Comparison of ENCODE assay signal across 8 mouse cellular contexts in the genomic region with DNA sequence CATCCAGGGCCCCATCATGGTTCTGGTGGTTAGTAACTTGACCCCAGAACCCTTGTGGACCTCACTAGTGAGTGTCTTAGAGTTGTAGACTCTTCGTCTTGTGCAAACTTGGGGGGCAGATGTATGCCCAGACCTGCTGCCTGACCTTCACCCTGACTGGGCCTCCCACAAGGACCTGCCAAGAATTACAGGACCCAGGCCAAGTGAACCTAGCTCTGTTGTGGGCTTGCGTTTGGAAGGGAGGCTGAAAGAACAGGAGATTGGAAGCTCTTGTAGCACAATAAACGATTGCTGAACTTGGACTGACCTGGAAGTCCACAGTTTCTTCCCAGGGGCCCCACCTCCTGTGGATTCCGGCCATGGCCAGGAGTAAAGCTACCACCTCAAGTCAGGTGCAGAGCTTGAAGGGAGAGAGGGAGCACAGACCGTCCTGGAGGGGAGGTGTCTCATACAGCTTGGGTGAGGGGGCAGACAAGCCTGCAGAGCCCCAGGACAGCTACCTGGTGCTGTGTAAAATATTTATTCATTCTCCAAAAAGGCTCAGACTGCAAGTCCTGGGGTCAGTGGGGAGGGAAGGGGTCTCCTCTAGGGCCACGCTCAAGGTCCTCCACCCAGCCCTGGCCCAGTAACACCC. TPM values are rescaled to one million over a fixed set of nuclear protein-coding genes. Genes with fewer than 3 reads are reported as not detected.
A peak's percentile ranks its signal among the peaks of the same experiment; 100 is the strongest.
DNase-seq lines count a peak whose midpoint lies in the region; ATAC-seq lines count a peak whose summit lies in the region.

No protein-coding gene starts in this region.

- WGBS in embryonic facial prominence, embryonic 10.5 days: 55% methylated on average over 6 of the region's 6 CpGs
- 58% methylated on average over 6 of the region's 6 CpGs for WGBS in hindbrain, embryonic 13.5 days
- 43% methylated on average over 6 of the region's 6 CpGs for WGBS in liver, embryonic 12.5 days (ENCODE audit: insufficient replicate concordance)
- WGBS in stomach, embryonic 14.5 days: 20% methylated on average over 6 of the region's 6 CpGs

- no peaks in the 10 kb centered on the region for H3K9me3 ChIP-seq in embryonic facial prominence, embryonic 10.5 days
- H3K9me3 ChIP-seq in hindbrain, embryonic 13.5 days: no peaks in the 10 kb centered on the region
- no peaks in the 10 kb centered on the region for H3K9me3 ChIP-seq in liver, embryonic 12.5 days (replicated peaks)
- H3K9me3 ChIP-seq in stomach, embryonic 14.5 days (ENCODE audit: control insufficient read depth, low read depth, low read length): no peaks in the 10 kb centered on the region

- peak overlapping the region; percentile 99 for H3K4me2 ChIP-seq in hindbrain, embryonic 13.5 days
- H3K4me2 ChIP-seq in liver, embryonic 12.5 days: peak overlapping the region; percentile 84
- peak overlapping the region; percentile 99 for H3K4me2 ChIP-seq in stomach, embryonic 14.5 days (replicated peaks; ENCODE audit: low read depth, low read length)

- H3K9ac ChIP-seq in hindbrain, embryonic 13.5 days: peak overlapping the region; percentile 91
- peak overlapping the region; percentile 92 for H3K9ac ChIP-seq in liver, embryonic 12.5 days
- H3K9ac ChIP-seq in stomach, embryonic 14.5 days (replicated peaks; ENCODE audit: low read depth, low read length): peak overlapping the region; percentile 74; the same call in 1 of the 2 replicates

- peaks cover 81% of the 10 kb centered on the region for H3K4me1 ChIP-seq in embryonic facial prominence, embryonic 10.5 days
- H3K4me1 ChIP-seq in hindbrain, embryonic 13.5 days (replicated peaks): peaks cover 88% of the 10 kb centered on the region
- H3K4me1 ChIP-seq in liver, embryonic 12.5 days: peaks cover 84% of the 10 kb centered on the region
- H3K4me1 ChIP-seq in stomach, embryonic 14.5 days (ENCODE audit: control insufficient read depth, insufficient read depth, low read length): peaks cover 55% of the 10 kb centered on the region

- no peaks in the 10 kb centered on the region for H3K27me3 ChIP-seq in embryonic facial prominence, embryonic 10.5 days (replicated peaks; ENCODE audit: low read depth, poor library complexity, severe bottlenecking)
- H3K27me3 ChIP-seq in hindbrain, embryonic 13.5 days: no peaks in the 10 kb centered on the region
- H3K27me3 ChIP-seq in liver, embryonic 12.5 days (replicated peaks): no peaks in the 10 kb centered on the region
- H3K27me3 ChIP-seq in stomach, embryonic 14.5 days (ENCODE audit: control insufficient read depth, insufficient read depth, low read length): no peaks in the 10 kb centered on the region

- H3K36me3 ChIP-seq in embryonic facial prominence, embryonic 10.5 days (replicated peaks): peaks cover 67% of the 10 kb centered on the region
- peaks cover 45% of the 10 kb centered on the region for H3K36me3 ChIP-seq in hindbrain, embryonic 13.5 days
- H3K36me3 ChIP-seq in liver, embryonic 12.5 days: peaks cover 60% of the 10 kb centered on the region
- H3K36me3 ChIP-seq in stomach, embryonic 14.5 days (ENCODE audit: control insufficient read depth, insufficient read depth, low read length): peaks cover 36% of the 10 kb centered on the region

- no peak for ATAC-seq in hindbrain, embryonic 13.5 days (ENCODE audit: low FRiP score)
- ATAC-seq in liver, embryonic 12.5 days: no peak
- ATAC-seq in stomach, embryonic 14.5 days (ENCODE audit: insufficient number of reproducible peaks, insufficient read depth, low FRiP score, low read depth): no peak

- peak overlapping the region; percentile 81 for H3K4me3 ChIP-seq in embryonic facial prominence, embryonic 10.5 days
- H3K4me3 ChIP-seq in hindbrain, embryonic 13.5 days: peak overlapping the region; percentile 82
- H3K4me3 ChIP-seq in liver, embryonic 12.5 days: peak overlapping the region; percentile 84
- H3K4me3 ChIP-seq in stomach, embryonic 14.5 days (ENCODE audit: low read depth, low read length): peak overlapping the region; percentile 81

- peak; percentile 64 for DNase-seq in adrenal gland, postnatal 10 days
- no peak for DNase-seq in adrenal gland, postnatal 25 days
- DNase-seq in embryonic facial prominence, embryonic 10.5 days (ENCODE audit: low spot score): no peak
- no peak for DNase-seq in urinary bladder, adult 2 months (ENCODE audit: low spot score)
- no peak for DNase-seq in retina, postnatal 1 day

- H3K27ac ChIP-seq in embryonic facial prominence, embryonic 10.5 days (replicated peaks): peak overlapping the region; percentile 95
- peak overlapping the region; percentile 97 for H3K27ac ChIP-seq in hindbrain, embryonic 13.5 days
- peak overlapping the region; percentile 93 for H3K27ac ChIP-seq in liver, embryonic 12.5 days
- peak overlapping the region; percentile 94; the same call in 1 of the 2 replicates for H3K27ac ChIP-seq in stomach, embryonic 14.5 days (ENCODE audit: low read length)

RNA-seq across cellular contexts. Expression of gene Stub1, which starts 0.9 kb away (rescaled TPM):
- 100 to 1,000 TPM; 138 to 157 TPM for total RNA-seq in adrenal gland, postnatal 10 days (2021)
- 182 and 205 TPM in 2 replicates for total RNA-seq in adrenal gland, postnatal 25 days (2021)
- polyA plus RNA-seq in embryonic facial prominence, embryonic 10.5 days (2016; fragmentation: Nextera tagmentation; extraction: Ambion mirVana): 396 and 400 TPM in 2 replicates
- polyA plus RNA-seq in hindbrain, embryonic 13.5 days (2015; fragmentation: Nextera tagmentation; extraction: Ambion mirVana): 325 and 337 TPM in 2 replicates
- 150 and 156 TPM in 2 replicates for polyA plus RNA-seq in liver, embryonic 12.5 days (2016; fragmentation: Nextera tagmentation; extraction: Ambion mirVana)
- polyA plus RNA-seq in stomach, embryonic 14.5 days (2014; fragmentation: Nextera tagmentation; extraction: Ambion mirVana): 321 and 347 TPM in 2 replicates
- polyA plus RNA-seq in urinary bladder, adult 2 months (2012; rRNA removed): 209 and 230 TPM in 2 replicates

RNA-seq across cellular contexts. Expression of gene Rhbdl1, which starts 3.0 kb away (rescaled TPM):
- total RNA-seq in adrenal gland, postnatal 10 days (2021): 10 to 100 TPM; 11.9 to 14.6 TPM
- total RNA-seq in adrenal gland, postnatal 25 days (2021): 15.4 and 20.2 TPM in 2 replicates
- polyA plus RNA-seq in embryonic facial prominence, embryonic 10.5 days (2016; fragmentation: Nextera tagmentation; extraction: Ambion mirVana): 1.2 and 1.4 TPM in 2 replicates
- polyA plus RNA-seq in hindbrain, embryonic 13.5 days (2015; fragmentation: Nextera tagmentation; extraction: Ambion mirVana): 24.2 and 25.5 TPM in 2 replicates
- polyA plus RNA-seq in liver, embryonic 12.5 days (2016; fragmentation: Nextera tagmentation; extraction: Ambion mirVana): 0.80 and 0.89 TPM in 2 replicates
- 2.7 and 3.2 TPM in 2 replicates for polyA plus RNA-seq in stomach, embryonic 14.5 days (2014; fragmentation: Nextera tagmentation; extraction: Ambion mirVana)
- polyA plus RNA-seq in urinary bladder, adult 2 months (2012; rRNA removed): 20.7 and 27.5 TPM in 2 replicates

RNA-seq across cellular contexts. Expression of gene Jmjd8, which starts 5.4 kb away (rescaled TPM):
- total RNA-seq in adrenal gland, postnatal 10 days (2021): 10 to 100 TPM; 54.9 to 62.3 TPM
- 92.9 and 104 TPM in 2 replicates for total RNA-seq in adrenal gland, postnatal 25 days (2021)
- 50.5 and 55.1 TPM in 2 replicates for polyA plus RNA-seq in embryonic facial prominence, embryonic 10.5 days (2016; fragmentation: Nextera tagmentation; extraction: Ambion mirVana)
- polyA plus RNA-seq in hindbrain, embryonic 13.5 days (2015; fragmentation: Nextera tagmentation; extraction: Ambion mirVana): 62.9 and 64.2 TPM in 2 replicates
- 26.6 and 26.8 TPM in 2 replicates for polyA plus RNA-seq in liver, embryonic 12.5 days (2016; fragmentation: Nextera tagmentation; extraction: Ambion mirVana)
- 41.9 and 44.4 TPM in 2 replicates for polyA plus RNA-seq in stomach, embryonic 14.5 days (2014; fragmentation: Nextera tagmentation; extraction: Ambion mirVana)
- 55.9 and 60.7 TPM in 2 replicates for polyA plus RNA-seq in urinary bladder, adult 2 months (2012; rRNA removed)

RNA-seq across cellular contexts. Expression of gene Gm20683, which starts 7.5 kb away (rescaled TPM):
- 10 to 100 TPM in 1 of 2 experiments, 1 to 10 TPM in 1; 7.0 to 12.3 TPM for total RNA-seq in adrenal gland, postnatal 10 days (2021)
- 12.8 and 26.6 TPM in 2 replicates for total RNA-seq in adrenal gland, postnatal 25 days (2021)
- polyA plus RNA-seq in embryonic facial prominence, embryonic 10.5 days (2016; fragmentation: Nextera tagmentation; extraction: Ambion mirVana): 0.92 and 1.4 TPM in 2 replicates
- 8.1 and 8.5 TPM in 2 replicates for polyA plus RNA-seq in hindbrain, embryonic 13.5 days (2015; fragmentation: Nextera tagmentation; extraction: Ambion mirVana)
- polyA plus RNA-seq in liver, embryonic 12.5 days (2016; fragmentation: Nextera tagmentation; extraction: Ambion mirVana): 0.43 and 0.64 TPM in 2 replicates
- 1.4 and 2.1 TPM in 2 replicates for polyA plus RNA-seq in stomach, embryonic 14.5 days (2014; fragmentation: Nextera tagmentation; extraction: Ambion mirVana)
- 16.8 and 20.6 TPM in 2 replicates for polyA plus RNA-seq in urinary bladder, adult 2 months (2012; rRNA removed)

RNA-seq across cellular contexts. Expression of gene Rhot2, which starts 10.6 kb away (rescaled TPM):
- total RNA-seq in adrenal gland, postnatal 10 days (2021): 10 to 100 TPM; 71.6 to 98.5 TPM
- 124 and 130 TPM in 2 replicates for total RNA-seq in adrenal gland, postnatal 25 days (2021)
- polyA plus RNA-seq in embryonic facial prominence, embryonic 10.5 days (2016; fragmentation: Nextera tagmentation; extraction: Ambion mirVana): 26.3 and 27.2 TPM in 2 replicates
- polyA plus RNA-seq in hindbrain, embryonic 13.5 days (2015; fragmentation: Nextera tagmentation; extraction: Ambion mirVana): 14.5 and 15.9 TPM in 2 replicates
- polyA plus RNA-seq in liver, embryonic 12.5 days (2016; fragmentation: Nextera tagmentation; extraction: Ambion mirVana): 15.8 and 17.4 TPM in 2 replicates
- polyA plus RNA-seq in stomach, embryonic 14.5 days (2014; fragmentation: Nextera tagmentation; extraction: Ambion mirVana): 11.2 and 13.6 TPM in 2 replicates
- 52.4 and 62.0 TPM in 2 replicates for polyA plus RNA-seq in urinary bladder, adult 2 months (2012; rRNA removed)
